ENCODE assay signal across 8 mouse cellular contexts in the genomic region with DNA sequence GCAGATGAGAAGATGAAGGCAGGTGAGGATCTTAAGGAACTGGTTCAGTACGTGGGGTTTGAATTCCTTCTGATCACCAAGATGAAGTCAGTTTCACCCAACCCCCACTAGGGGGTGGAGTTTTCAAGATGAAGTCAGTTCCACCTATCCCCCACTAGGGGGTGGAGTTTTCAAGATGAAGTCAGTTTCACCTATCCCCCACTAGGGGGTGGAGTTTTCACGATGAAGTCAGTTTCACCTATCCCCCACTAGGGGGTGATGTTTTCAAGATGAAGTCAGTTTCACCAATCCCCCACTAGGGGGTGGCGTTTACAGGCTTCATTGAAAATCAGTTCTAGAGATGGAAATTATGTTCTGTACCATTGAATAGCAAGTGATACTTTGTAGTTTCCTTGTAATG.
DNase-seq lines count a peak whose midpoint lies in the region; ATAC-seq and TF ChIP-seq lines count a peak whose summit lies in the region.

No protein-coding gene starts in this region.

- WGBS in spleen, adult 2 months = 88% methylated on average over 3 of the region's 3 CpGs

- H3K27ac ChIP-seq in spleen, adult 2 months (ENCODE audit: insufficient read depth, low read length) = no peak overlapping the region

- no peak overlapping the region for H3K4me3 ChIP-seq in spleen, adult 2 months (ENCODE audit: extremely low read depth, insufficient read depth, insufficient read length)

- peak; percentile 5; the same call in 1 of the 2 replicates for TF ChIP-seq CTCF in spleen, adult 2 months (IDR thresholded peaks at IDR 0.05; ENCODE audit: extremely low read depth, insufficient read depth, insufficient read length, insufficient replicate concordance)

- 0 out of 2 replicates have a peak, but pooled peaks have one; percentile 39 for ATAC-seq in erythroid progenitor cell, adult 5-6 weeks (replicated peaks; ENCODE audit: low FRiP score, poor library complexity, severe bottlenecking)

- DNase-seq in gastrocnemius, adult 18-20 months (ENCODE audit: low spot score) = peak; percentile 1
- DNase-seq in gastrocnemius, postnatal 25 days = no peak
- peak in 1 of 2 experiments; percentile 12 for DNase-seq in spleen, adult 2 months (ENCODE audit: low read depth in 1 of 2, low spot score in 2 of 2)
- no peak for DNase-seq in spleen, postnatal 4 days (ENCODE audit: low spot score in 2 of 2)
- peak; percentile 49 for DNase-seq in splenic B cell, adult 2 months (ENCODE audit: low read depth, low spot score)
- no peak for DNase-seq in urinary bladder, adult 18-20 months (ENCODE audit: low spot score in 2 of 2)
- DNase-seq in adrenal gland, adult 8-10 months = no peak

- no peak for TF ChIP-seq POLR2A in spleen, adult 2 months (IDR thresholded peaks at IDR 0.05; ENCODE audit: low read depth, low read length)

- no peaks in the 10 kb centered on the region for H3K27me3 ChIP-seq in spleen, adult 2 months (ENCODE audit: control insufficient read depth, insufficient read depth, low read length)
- no peaks in the 10 kb centered on the region; the same call in 1 of the 2 replicates for H3K27me3 ChIP-seq in splenic B cell, adult 2 months (ENCODE audit: control insufficient read depth, insufficient read depth, low read length, poor library complexity, severe bottlenecking)

- no peaks in the 10 kb centered on the region for H3K36me3 ChIP-seq in spleen, adult 2 months (ENCODE audit: control insufficient read depth, insufficient read depth, low read length)
- no peaks in the 10 kb centered on the region for H3K36me3 ChIP-seq in splenic B cell, adult 2 months (ENCODE audit: control insufficient read depth, insufficient read depth, low read length, poor library complexity, severe bottlenecking)

- no peaks in the 10 kb centered on the region for H3K4me1 ChIP-seq in spleen, adult 2 months (ENCODE audit: control insufficient read depth, insufficient read depth, insufficient read length)

Comparison
In these comparisons a context has a peak if more than half of its experiments do, and no peak if none do; other contexts are left out.
1. DNase-seq: peak in gastrocnemius, adult 18-20 months (single experiment) and splenic B cell, adult 2 months (single experiment); none in gastrocnemius, postnatal 25 days (single experiment), spleen, postnatal 4 days (0 of 2), urinary bladder, adult 18-20 months (0 of 2) and adrenal gland, adult 8-10 months (single experiment).